Mouse (Mus musculus) intestine, embryonic 16.5 days (tissue): ENCODE measurements around the gene Btbd35f4. TPM values are rescaled to one million over a fixed set of nuclear protein-coding genes. Genes with fewer than 3 reads are reported as not detected.
"Not testable (repeated sequence)": the region's sequence is repeated elsewhere in the genome, so short reads cannot be mapped to it uniquely, and the experiment has no call there.

Source experiments
- ATAC-seq: fragments of 200-750 bp; cut with Nextera tagmentation; 2 replicates; pipeline ENCODE4 v1.8.0; 2017; ENCODE audit warnings: moderate TSS enrichment, moderate library complexity
- H3K27ac ChIP-seq: fragments of 300-500 bp; sonication (generic); 2 replicates; pipeline ENCODE4 v1.5.1; 2014; ENCODE audit warnings: mild to moderate bottlenecking, low read length
- H3K27me3 ChIP-seq: fragments of 300-500 bp; sonication (generic); replicated peaks from 2 replicates; pipeline ENCODE4 v1.6.1; 2014; ENCODE audit warnings: low read length, control low read depth, mixed read lengths; ENCODE audit not compliant: control insufficient read depth, insufficient read depth
- H3K36me3 ChIP-seq: fragments of 300-500 bp; sonication (generic); 2 replicates; pipeline ENCODE4 v1.6.1; 2014; ENCODE audit warnings: low read length, control low read depth; ENCODE audit not compliant: control insufficient read depth, insufficient read depth
- H3K4me1 ChIP-seq: fragments of 300-500 bp; sonication (generic); 2 replicates; pipeline ENCODE4 v1.6.1; 2014; ENCODE audit warnings: low read length, control low read depth, mixed read lengths; ENCODE audit not compliant: control insufficient read depth, insufficient read depth
- H3K4me2 ChIP-seq: fragments of 300-500 bp; sonication (generic); 2 replicates; pipeline ENCODE4 v1.6.1; 2014; ENCODE audit warnings: low read depth, low read length, control low read depth
- H3K4me3 ChIP-seq: fragments of 300-500 bp; sonication (generic); 2 replicates; pipeline ENCODE4 v1.5.1; 2014; ENCODE audit warnings: mild to moderate bottlenecking, low read length
- H3K9ac ChIP-seq: fragments of 300-500 bp; sonication (generic); 2 replicates; pipeline ENCODE4 v1.6.1; 2014; ENCODE audit warnings: low read depth, low read length
- H3K9me3 ChIP-seq: fragments of 300-500 bp; sonication (generic); 2 replicates; pipeline ENCODE4 v1.6.1; 2016; ENCODE audit warnings: low read length, control low read depth; ENCODE audit not compliant: control insufficient read depth
- WGBS: fragments of 180-500 bp; shearing (Covaris S2); extraction: QIAGEN DNeasy Blood & Tissue Kit; methylation state at CpG from one replicate; pipeline ENCODE4 v1.1.7; 2014; 5-methylcytosine and 5-hydroxymethylcytosine counted together
- polyA plus RNA-seq: library from polyadenylated mRNA; unstranded; fragments of >200 nt; fragmentation: Nextera tagmentation; extraction: Ambion mirVana; gene quantifications from 2 replicates; pipeline ENCODE4 v1.2.1, GENCODE M21; 2015

Gene Btbd35f4
- not detected in 2 replicates for polyA plus RNA-seq

GRCm38 (mm10) chrX:4800196-4800595, at the start of gene Btbd35f4:
Gene Btbd35f4 (plus strand): TSS chrX:4800496.
- no CpG with 5 or more reads among the region's 4 CpGs for WGBS
- H3K27ac ChIP-seq, H3K9ac ChIP-seq, H3K9me3 ChIP-seq, H3K36me3 ChIP-seq, H3K4me1 ChIP-seq, H3K27me3 ChIP-seq, H3K4me3 ChIP-seq, H3K4me2 ChIP-seq, ATAC-seq: not testable (repeated sequence)

GRCm38 (mm10) chrX:4840016-4840415, 39.7 kb downstream of the Btbd35f4 start:
- H3K4me3 ChIP-seq, H3K4me2 ChIP-seq, H3K9me3 ChIP-seq, ATAC-seq, H3K4me1 ChIP-seq, H3K9ac ChIP-seq, H3K36me3 ChIP-seq, H3K27me3 ChIP-seq, H3K27ac ChIP-seq: not testable (repeated sequence)
- WGBS, result no CpG with 5 or more reads among the region's 1 CpGs

Other genes with a start within 250 kb of the Btbd35f4 start
- not detected in 2 replicates for gene Btbd35f27, start 151.6 kb downstream of the Btbd35f4 start, polyA plus RNA-seq